Mouse (Mus musculus): Measurements from ENCODE around the gene Rtl4. TPM values are rescaled to one million over a fixed set of nuclear protein-coding genes. Genes with fewer than 3 reads are reported as not detected.

The Rtl4 gene
- polyA plus RNA-seq, 1 experiment from 2014 or later: 2.2 TPM

GRCm38 (mm10) chrX:144747528-144748049 is 58.9 kb downstream of the Rtl4 start:
- no peak overlapping the region for H3K27ac ChIP-seq (ENCODE audit: low read depth, low read length)
- H3K4me2 ChIP-seq (ENCODE audit: low read depth, low read length): no peak overlapping the region
- H3K36me3 ChIP-seq (ENCODE audit: control insufficient read depth, insufficient read depth, low read length): no peaks in the 10 kb centered on the region
- no peaks in the 10 kb centered on the region for H3K4me1 ChIP-seq (ENCODE audit: control insufficient read depth, insufficient read depth, low read length)
- H3K27me3 ChIP-seq (ENCODE audit: control insufficient read depth, insufficient read depth, low read length): no peaks in the 10 kb centered on the region
- no peak overlapping the region for H3K9ac ChIP-seq (replicated peaks; ENCODE audit: low read depth, low read length)
- WGBS: 87% methylated on average over 3 of the region's 3 CpGs
- H3K9me3 ChIP-seq (ENCODE audit: control insufficient read depth, low read length): no peaks in the 10 kb centered on the region
- no peak for ATAC-seq (ENCODE audit: low read depth)
- no peak overlapping the region for H3K4me3 ChIP-seq (ENCODE audit: low read depth, low read length)

GRCm38 (mm10) chrX:144986980-144987379 is 298.3 kb downstream of the Rtl4 start:
- no peaks in the 10 kb centered on the region for H3K36me3 ChIP-seq (ENCODE audit: control insufficient read depth, insufficient read depth, low read length)
- H3K4me3 ChIP-seq (ENCODE audit: low read depth, low read length): no peak overlapping the region
- H3K27ac ChIP-seq (ENCODE audit: low read depth, low read length): no peak overlapping the region
- H3K9ac ChIP-seq (replicated peaks; ENCODE audit: low read depth, low read length): no peak overlapping the region
- no peaks in the 10 kb centered on the region for H3K4me1 ChIP-seq (ENCODE audit: control insufficient read depth, insufficient read depth, low read length)
- no peak for ATAC-seq (ENCODE audit: low read depth)
- H3K27me3 ChIP-seq (ENCODE audit: control insufficient read depth, insufficient read depth, low read length): no peaks in the 10 kb centered on the region
- WGBS: 69% methylated on average over 2 of the region's 2 CpGs
- H3K9me3 ChIP-seq (ENCODE audit: control insufficient read depth, low read length): no peaks in the 10 kb centered on the region
- no peak overlapping the region for H3K4me2 ChIP-seq (ENCODE audit: low read depth, low read length)

- no peak overlapping the region for H3K27ac ChIP-seq (ENCODE audit: low read depth, low read length)
- no peaks in the 10 kb centered on the region for H3K36me3 ChIP-seq (ENCODE audit: control insufficient read depth, insufficient read depth, low read length)
- no peak overlapping the region for H3K4me3 ChIP-seq (ENCODE audit: low read depth, low read length)
- no peak for ATAC-seq (ENCODE audit: low read depth)
- no peak overlapping the region for H3K4me2 ChIP-seq (ENCODE audit: low read depth, low read length)
- no peaks in the 10 kb centered on the region for H3K27me3 ChIP-seq (ENCODE audit: control insufficient read depth, insufficient read depth, low read length)
- H3K4me1 ChIP-seq (ENCODE audit: control insufficient read depth, insufficient read depth, low read length): no peaks in the 10 kb centered on the region
- no peak overlapping the region for H3K9ac ChIP-seq (replicated peaks; ENCODE audit: low read depth, low read length)
- H3K9me3 ChIP-seq (ENCODE audit: control insufficient read depth, low read length): no peaks in the 10 kb centered on the region
- 52% methylated on average over 2 of the region's 2 CpGs for WGBS
Observed at GRCm38 (mm10) chrX:145065484-145065913, 376.8 kb downstream of the Rtl4 start.

GRCm38 (mm10) chrX:145089802-145090201 is 401.1 kb downstream of the Rtl4 start:
- Histone ChIP-seq H3K36me3 (ENCODE audit: control insufficient read depth, insufficient read depth, low read length) (no peaks in the 10 kb centered on the region), H3K4me3 (ENCODE audit: low read depth, low read length) (no peak overlapping the region), H3K4me1 (ENCODE audit: control insufficient read depth, insufficient read depth, low read length) (no peaks in the 10 kb centered on the region), H3K27ac (ENCODE audit: low read depth, low read length) (no peak overlapping the region), H3K9me3 (ENCODE audit: control insufficient read depth, low read length) (no peaks in the 10 kb centered on the region), H3K27me3 (ENCODE audit: control insufficient read depth, insufficient read depth, low read length) (no peaks in the 10 kb centered on the region), H3K9ac (replicated peaks; ENCODE audit: low read depth, low read length) (no peak overlapping the region), H3K4me2 (ENCODE audit: low read depth, low read length) (no peak overlapping the region)
- no peak for ATAC-seq (ENCODE audit: low read depth)

- no peak overlapping the region for H3K4me3 ChIP-seq (ENCODE audit: low read depth, low read length)
- no peak overlapping the region for H3K4me2 ChIP-seq (ENCODE audit: low read depth, low read length)
- ATAC-seq (ENCODE audit: low read depth): no peak
- no peaks in the 10 kb centered on the region for H3K27me3 ChIP-seq (ENCODE audit: control insufficient read depth, insufficient read depth, low read length)
- H3K4me1 ChIP-seq (ENCODE audit: control insufficient read depth, insufficient read depth, low read length): no peaks in the 10 kb centered on the region
- no peaks in the 10 kb centered on the region for H3K36me3 ChIP-seq (ENCODE audit: control insufficient read depth, insufficient read depth, low read length)
- H3K27ac ChIP-seq (ENCODE audit: low read depth, low read length): no peak overlapping the region
- H3K9me3 ChIP-seq (ENCODE audit: control insufficient read depth, low read length): no peaks in the 10 kb centered on the region
- H3K9ac ChIP-seq (replicated peaks; ENCODE audit: low read depth, low read length): no peak overlapping the region
- WGBS: 86% methylated on average over 3 of the region's 3 CpGs
Observed at GRCm38 (mm10) chrX:145090360-145090759, 401.7 kb downstream of the Rtl4 start.

GRCm38 (mm10) chrX:145090964-145091363 is 402.3 kb downstream of the Rtl4 start:
- 84% methylated on average over 2 of the region's 2 CpGs for WGBS
- no peak for ATAC-seq (ENCODE audit: low read depth)

More at GRCm38 (mm10) chrX:145090964-145091363, 402.3 kb downstream of the Rtl4 start:
- Histone ChIP-seq H3K9me3 (ENCODE audit: control insufficient read depth, low read length) (no peaks in the 10 kb centered on the region), H3K27me3 (ENCODE audit: control insufficient read depth, insufficient read depth, low read length) (no peaks in the 10 kb centered on the region), H3K9ac (replicated peaks; ENCODE audit: low read depth, low read length) (no peak overlapping the region), H3K36me3 (ENCODE audit: control insufficient read depth, insufficient read depth, low read length) (no peaks in the 10 kb centered on the region), H3K27ac (ENCODE audit: low read depth, low read length) (no peak overlapping the region), H3K4me1 (ENCODE audit: control insufficient read depth, insufficient read depth, low read length) (no peaks in the 10 kb centered on the region), H3K4me2 (ENCODE audit: low read depth, low read length) (no peak overlapping the region), H3K4me3 (ENCODE audit: low read depth, low read length) (no peak overlapping the region)

MicroRNAs encoded within 50 kb of the gene (microRNA counts, 519-probe panel; counts per million panel counts)
- not detected for microRNA mmu-miR-3472

Small RNA genes within 50 kb of the gene (microRNA-seq; reads per million reads assigned to microRNA genes)
- not detected for gene Mir3472

Other genes with a start within 250 kb of the Rtl4 start
- 0.17 TPM in 1 of 2 replicates, not detected in the other for gene Trpc5os, start 232.3 kb upstream of the Rtl4 start, polyA plus RNA-seq (2014; fragmentation: Nextera tagmentation; extraction: Ambion mirVana)
- 4.3 and 5.9 TPM in 2 replicates for gene Trpc5, start 727 bp upstream of the Rtl4 start, polyA plus RNA-seq (2014; fragmentation: Nextera tagmentation; extraction: Ambion mirVana)